Mouse (Mus musculus) MEL (cell line): ENCODE data around the gene Abat. TPM values are rescaled to one million over a fixed set of nuclear protein-coding genes. Genes with fewer than 3 reads are reported as not detected.

Source experiments
- DNase-seq: peaks from one replicate; pipeline ENCODE4 v3.0.0; 2011; ENCODE audit warnings: low read depth, low spot score
- H3K27ac ChIP-seq: 2 replicates; pipeline ENCODE4 v1.5.1; 2012; ENCODE audit warnings: low read depth, mild to moderate bottlenecking, control low read depth, low read length, moderate library complexity; ENCODE audit not compliant: control insufficient read depth
- H3K27me3 ChIP-seq, 2 experiments: fragments of 150-350 bp in 1 of 2; sonication (generic) in 1 of 2; 2 replicates each; pipeline ENCODE4 v1.6.1; 2012; ENCODE audit warnings: low read length in 2 of 2, mild to moderate bottlenecking in 2 of 2, improper control_type of control experiment in 1 of 2, moderate library complexity in 1 of 2; ENCODE audit not compliant: insufficient read depth in 2 of 2, control insufficient read depth in 1 of 2
- H3K36me3 ChIP-seq, 2 experiments: 2 replicates each; pipeline ENCODE4 v1.6.1; 2012 to 2014; ENCODE audit warnings: low read length in 2 of 2, improper control_type of control experiment in 1 of 2, inconsistent platforms in 1 of 2, mild to moderate bottlenecking in 1 of 2; ENCODE audit not compliant: insufficient read depth in 2 of 2, control insufficient read depth in 1 of 2
- H3K4me1 ChIP-seq, 2 experiments: fragments of 150-350 bp in 1 of 2; sonication (generic) in 1 of 2; 2 replicates each; pipeline ENCODE4 v1.6.1; 2012; ENCODE audit warnings: low read length in 2 of 2, improper control_type of control experiment in 1 of 2, mild to moderate bottlenecking in 1 of 2; ENCODE audit not compliant: insufficient read depth in 2 of 2, control insufficient read depth in 1 of 2
- H3K4me3 ChIP-seq, 2 experiments: fragments of 150-350 bp in 1 of 2; sonication (generic) in 1 of 2; 2 replicates each; pipeline ENCODE4 v1.5.1; 2012; ENCODE audit warnings: low read depth in 2 of 2, low read length in 2 of 2, mild to moderate bottlenecking in 2 of 2, moderate library complexity in 2 of 2, control low read depth in 1 of 2, improper control_type of control experiment in 1 of 2; ENCODE audit not compliant: control insufficient read depth in 1 of 2, insufficient read depth in 1 of 2
- H3K79me2 ChIP-seq: 2 replicates; pipeline ENCODE4 v1.6.1; 2012; ENCODE audit warnings: mild to moderate bottlenecking, low read length, moderate library complexity; ENCODE audit not compliant: control insufficient read depth, poor library complexity, insufficient read depth
- H3K9ac ChIP-seq: 2 replicates; pipeline ENCODE4 v1.6.1; 2012; ENCODE audit warnings: low read depth, mild to moderate bottlenecking, control low read depth, low read length, moderate library complexity; ENCODE audit not compliant: control insufficient read depth, poor library complexity, severe bottlenecking
- H3K9me3 ChIP-seq: fragments of 150-350 bp; sonication (generic); replicated peaks from 2 replicates; pipeline ENCODE4 v1.6.1; 2012; ENCODE audit warnings: mild to moderate bottlenecking, low read length, improper control_type of control experiment, moderate library complexity; ENCODE audit not compliant: insufficient read depth
- BHLHE40 ChIP-seq: IDR thresholded peaks from 2 replicates; pipeline ENCODE4 v1.6.1; 2012; ENCODE audit warnings: low read depth, mild to moderate bottlenecking, inconsistent platforms, low read length, improper control_type of control experiment, borderline replicate concordance
- CTCF ChIP-seq, 3 experiments: IDR thresholded peaks in 2 of 3; conservative IDR thresholded peaks in 1 of 3; 2 replicates each; pipeline ENCODE4 v1.5.1; 2011 to 2012; ENCODE audit warnings: low read length in 3 of 3, low read depth in 2 of 3, mild to moderate bottlenecking in 2 of 3, improper control_type of control experiment in 1 of 3, inconsistent platforms in 1 of 3, mixed read lengths in 1 of 3, moderate library complexity in 1 of 3; ENCODE audit not compliant: control insufficient read depth in 1 of 3, insufficient read depth in 1 of 3, poor library complexity in 1 of 3, severe bottlenecking in 1 of 3
- ETS1 ChIP-seq: IDR thresholded peaks from 2 replicates; pipeline ENCODE4 v1.6.1; 2012; ENCODE audit warnings: low read depth, mild to moderate bottlenecking, inconsistent platforms, low read length, improper control_type of control experiment, moderate library complexity
- HCFC1 ChIP-seq: IDR thresholded peaks from 2 replicates; pipeline ENCODE4 v1.6.1; 2012; ENCODE audit warnings: low read depth, mild to moderate bottlenecking, inconsistent platforms, low read length, improper control_type of control experiment, moderate library complexity
- JUND ChIP-seq: IDR thresholded peaks from 2 replicates; pipeline ENCODE4 v1.6.1; 2011; ENCODE audit warnings: low read depth, mild to moderate bottlenecking, improper control_type of control experiment, low read length
- KAT2A ChIP-seq: conservative IDR thresholded peaks from 2 replicates; pipeline ENCODE4 v1.6.1; 2012; ENCODE audit warnings: low read depth, low read length, improper control_type of control experiment, inconsistent platforms
- MAX ChIP-seq: IDR thresholded peaks from 2 replicates; pipeline ENCODE4 v1.6.1; 2011; ENCODE audit warnings: low read length, improper control_type of control experiment
- MXI1 ChIP-seq: IDR thresholded peaks from 2 replicates; pipeline ENCODE4 v1.6.1; 2011; ENCODE audit warnings: mild to moderate bottlenecking, low read depth, low read length, improper control_type of control experiment
- MYB ChIP-seq: IDR thresholded peaks from 2 replicates; pipeline ENCODE4 v1.6.1; 2011; ENCODE audit warnings: mild to moderate bottlenecking, low read depth, low read length, improper control_type of control experiment
- NELFE ChIP-seq: IDR thresholded peaks from 2 replicates; pipeline ENCODE4 v1.6.1; 2011; ENCODE audit warnings: low read depth, low read length, improper control_type of control experiment
- NRF1 ChIP-seq: IDR thresholded peaks from 2 replicates; pipeline ENCODE4 v1.6.1; 2014; ENCODE audit warnings: low read depth, mild to moderate bottlenecking, inconsistent platforms, low read length, improper control_type of control experiment, moderate library complexity; ENCODE audit not compliant: poor library complexity, insufficient read depth, severe bottlenecking
- RAD21 ChIP-seq: IDR thresholded peaks from 2 replicates; pipeline ENCODE4 v1.6.1; 2011; ENCODE audit warnings: mild to moderate bottlenecking, low read depth, low read length, improper control_type of control experiment
- TAL1 ChIP-seq: IDR thresholded peaks from 2 replicates; pipeline ENCODE4 v1.6.1; 2012; ENCODE audit warnings: mild to moderate bottlenecking, inconsistent platforms, low read length, moderate library complexity, mixed read lengths
- TBP ChIP-seq: IDR thresholded peaks from 2 replicates; pipeline ENCODE4 v1.8.0; 2011; ENCODE audit warnings: low read depth, low read length, improper control_type of control experiment
- USF2 ChIP-seq, 2 experiments: IDR thresholded peaks; 2 replicates each; pipeline ENCODE4 v1.6.1; 2011 to 2012; ENCODE audit warnings: improper control_type of control experiment in 2 of 2, low read length in 2 of 2, borderline replicate concordance in 1 of 2, inconsistent platforms in 1 of 2, low read depth in 1 of 2, mild to moderate bottlenecking in 1 of 2; ENCODE audit not compliant: insufficient read depth in 1 of 2
- ZKSCAN1 ChIP-seq: IDR thresholded peaks from 2 replicates; pipeline ENCODE4 v1.6.1; 2012; ENCODE audit warnings: low read depth, mild to moderate bottlenecking, inconsistent platforms, low read length, improper control_type of control experiment, moderate library complexity
- polyA plus RNA-seq, 2 experiments: library from polyadenylated mRNA; stranded (reverse) in 1 of 2; unstranded in 1 of 2; fragments of >175 nt in 1 of 2; fragments of >200 nt in 1 of 2; gene quantifications; 2 replicates each; pipeline versions ENCODE4 v1.2.1 to v1.2.4; 2012; ENCODE audit warnings: low replicate concordance in 2 of 2, low read depth in 1 of 2; ENCODE audit not compliant: insufficient read length in 2 of 2, insufficient read depth in 1 of 2, missing spikeins in 1 of 2
- total RNA-seq: library from RNA; depleted of rRNA; stranded (reverse); fragments of 300-350 nt; gene quantifications from 2 replicates; pipeline ENCODE4 v1.2.3, GENCODE M21; 2012

Gene Abat
- total and polyA plus RNA-seq, 3 experiments: 0.27 to 0.77 TPM; not detected in 1

- no peaks in the 10 kb centered on the region for H3K9me3 ChIP-seq
- no peak for TF ChIP-seq MXI1
- TF ChIP-seq USF2 (IDR thresholded peaks at IDR 0.05; ENCODE audit: borderline replicate concordance in 1 of 2, insufficient read depth in 1 of 2, low read depth in 1 of 2, low read length in 2 of 2): no peak
- TF ChIP-seq HCFC1: no peak
- no peak for TF ChIP-seq NRF1
- no peak for TF ChIP-seq TBP
- TF ChIP-seq ETS1: no peak
- no peak for TF ChIP-seq KAT2A
- no peak for TF ChIP-seq BHLHE40
- TF ChIP-seq MAX: no peak
- TF ChIP-seq CTCF (IDR thresholded peaks at IDR 0.05 in 2 of 3, conservative IDR thresholded peaks at IDR 0.05 in 1 of 3; ENCODE audit: control insufficient read depth in 1 of 3, insufficient read depth in 1 of 3, low read depth in 2 of 3, low read length in 3 of 3, poor library complexity in 1 of 3, severe bottlenecking in 1 of 3): no peak
- TF ChIP-seq TAL1: no peak
- no peak for TF ChIP-seq NELFE
- no peak for TF ChIP-seq JUND
- no peak for TF ChIP-seq RAD21
- TF ChIP-seq, all 39 proteins: peak for 0
- no peak overlapping the region for H3K4me3 ChIP-seq
- H3K9ac ChIP-seq: no peak overlapping the region
- no peak overlapping the region for H3K27ac ChIP-seq
- H3K27me3 ChIP-seq: no peaks in the 10 kb centered on the region
- no peaks in the 10 kb centered on the region for H3K79me2 ChIP-seq
- no peak for DNase-seq
- no peaks in the 10 kb centered on the region for H3K36me3 ChIP-seq
- no peaks in the 10 kb centered on the region for H3K4me1 ChIP-seq
Observed at GRCm38 (mm10) chr16:8540859-8541314, 27.7 kb downstream of the Abat start.

- DNase-seq: no peak
- Histone ChIP-seq H3K9me3 (no peaks in the 10 kb centered on the region), H3K79me2 (no peaks in the 10 kb centered on the region), H3K36me3 (no peaks in the 10 kb centered on the region), H3K4me1 (no peaks in the 10 kb centered on the region), H3K4me3 (no peak overlapping the region), H3K27ac (no peak overlapping the region), H3K9ac (no peak overlapping the region), H3K27me3 (peaks cover 0 to 3% of the 10 kb centered on the region in 2 experiments; a peak in 3 of 4 replicates)
- TF ChIP-seq ZKSCAN1 (no peak), MYB (no peak), HCFC1 (no peak), CTCF (IDR thresholded peaks at IDR 0.05 in 2 of 3, conservative IDR thresholded peaks at IDR 0.05 in 1 of 3; ENCODE audit: control insufficient read depth in 1 of 3, insufficient read depth in 1 of 3, low read depth in 2 of 3, low read length in 3 of 3, poor library complexity in 1 of 3, severe bottlenecking in 1 of 3) (no peak)
Observed at GRCm38 (mm10) chr16:8547836-8548235, 34.6 kb downstream of the Abat start.
